Mouse (Mus musculus) liver, embryonic 16.5 days (tissue): ENCODE results near the gene Ecd. TPM values are rescaled to one million over a fixed set of nuclear protein-coding genes. Genes with fewer than 3 reads are reported as not detected.
A peak's percentile ranks its signal among the peaks of the same experiment; 100 is the strongest.

Source experiments
- ATAC-seq: fragments of 200-750 bp; cut with Nextera tagmentation; 2 replicates; pipeline ENCODE4 v1.8.0; 2017; ENCODE audit warnings: low read depth, mild to moderate bottlenecking, moderate number of reproducible peaks, moderate library complexity
- H3K27ac ChIP-seq: fragments of 300-500 bp; sonication (generic); 2 replicates; pipeline ENCODE4 v1.5.1; 2014; ENCODE audit warnings: mild to moderate bottlenecking, low read length
- H3K27me3 ChIP-seq: fragments of 300-500 bp; sonication (generic); 2 replicates; pipeline ENCODE4 v1.6.1; 2014; ENCODE audit warnings: low read depth, low read length, mixed read lengths; ENCODE audit not compliant: control insufficient read depth, insufficient read depth
- H3K36me3 ChIP-seq: fragments of 300-500 bp; sonication (generic); 2 replicates; pipeline ENCODE4 v1.6.1; 2014; ENCODE audit warnings: mild to moderate bottlenecking; ENCODE audit not compliant: control insufficient read depth, insufficient read depth
- H3K4me1 ChIP-seq: fragments of 300-500 bp; sonication (generic); 2 replicates; pipeline ENCODE4 v1.6.1; 2014; ENCODE audit warnings: low read depth, low read length, mixed read lengths; ENCODE audit not compliant: control insufficient read depth
- H3K4me2 ChIP-seq: fragments of 300-500 bp; sonication (generic); 2 replicates; pipeline ENCODE4 v1.6.1; 2014; ENCODE audit warnings: low read depth, low read length, mixed read lengths
- H3K4me3 ChIP-seq: fragments of 300-500 bp; sonication (generic); 2 replicates; pipeline ENCODE4 v1.5.1; 2014; ENCODE audit warnings: low read depth, mild to moderate bottlenecking, low read length
- H3K9ac ChIP-seq: fragments of 300-500 bp; sonication (generic); 2 replicates; pipeline ENCODE4 v1.6.1; 2014; ENCODE audit warnings: low read depth, low read length
- H3K9me3 ChIP-seq: fragments of 300-500 bp; sonication (generic); replicated peaks from 2 replicates; pipeline ENCODE4 v1.6.1; 2016; ENCODE audit warnings: low read length; ENCODE audit not compliant: control insufficient read depth
- WGBS: fragments of 180-500 bp; shearing (Covaris S2); extraction: QIAGEN DNeasy Blood & Tissue Kit; methylation state at CpG from one replicate; pipeline ENCODE4 v1.1.7; 2014; ENCODE audit not compliant: insufficient replicate concordance; 5-methylcytosine and 5-hydroxymethylcytosine counted together
- polyA plus RNA-seq: library from polyadenylated mRNA; unstranded; fragments of >200 nt; fragmentation: Nextera tagmentation; extraction: Ambion mirVana; gene quantifications from 2 replicates; pipeline ENCODE4 v1.2.1, GENCODE M21; 2015

Ecd gene
- polyA plus RNA-seq, 1 experiment from 2014 or later, result 24.8 TPM

DNA sequence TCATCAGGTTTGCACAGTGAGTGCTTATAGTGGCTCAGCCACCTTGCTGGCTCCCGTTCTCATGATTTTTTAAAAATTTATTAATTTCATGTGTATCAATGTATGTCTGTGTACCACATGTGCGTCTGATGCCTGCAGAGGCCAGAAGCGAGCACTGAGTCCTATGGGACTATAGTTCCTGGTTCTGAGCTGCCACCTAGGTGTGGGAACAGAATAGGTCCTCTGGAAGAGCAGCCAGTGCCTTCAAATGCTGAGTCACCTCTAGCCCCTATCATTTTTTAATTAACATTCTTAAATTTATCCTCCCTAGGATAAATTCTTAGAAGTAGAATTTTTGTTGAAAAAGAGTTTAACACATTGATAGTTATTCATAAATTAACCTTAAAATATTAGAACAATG is 50.3 kb downstream of the Ecd start:
- ATAC-seq, result no peak
- peaks cover 3% of the 10 kb centered on the region; the same call in 1 of the 2 replicates for H3K4me1 ChIP-seq
- no peaks in the 10 kb centered on the region for H3K9me3 ChIP-seq
- no peaks in the 10 kb centered on the region for H3K36me3 ChIP-seq
- 81% methylated on average over 3 of the region's 3 CpGs for WGBS
- no peak overlapping the region for H3K9ac ChIP-seq
- no peak overlapping the region for H3K27ac ChIP-seq
- H3K4me3 ChIP-seq, result no peak overlapping the region
- H3K27me3 ChIP-seq, result no peaks in the 10 kb centered on the region
- no peak overlapping the region for H3K4me2 ChIP-seq

GRCm38 (mm10) chr14:20294947-20295346 is 53.0 kb downstream of the Ecd start:
- 35% methylated on average over 8 of the region's 8 CpGs for WGBS
- H3K27me3 ChIP-seq, result no peaks in the 10 kb centered on the region
- H3K9ac ChIP-seq, result peak overlapping the region; percentile 58; the same call in 1 of the 2 replicates
- no peak overlapping the region for H3K27ac ChIP-seq
- ATAC-seq, result no peak
- H3K9me3 ChIP-seq, result no peaks in the 10 kb centered on the region
- peak overlapping the region; percentile 71 for H3K4me3 ChIP-seq
- H3K4me2 ChIP-seq, result peak overlapping the region; percentile 63
- H3K36me3 ChIP-seq, result no peaks in the 10 kb centered on the region
- H3K4me1 ChIP-seq, result peaks cover 3% of the 10 kb centered on the region

- Histone ChIP-seq H3K27me3 (no peaks in the 10 kb centered on the region), H3K9me3 (no peaks in the 10 kb centered on the region), H3K4me3 (peak within 1 kb of the TSS; percentile 71), H3K27ac (no peak within 1 kb of the TSS), H3K4me1 (peaks cover 3% of the 10 kb centered on the region), H3K9ac (peak within 1 kb of the TSS; percentile 58), H3K4me2 (peak within 1 kb of the TSS; percentile 63), H3K36me3 (no peaks in the 10 kb centered on the region)
- WGBS, result 21% methylated on average over 14 of the region's 14 CpGs
- peak; percentile 98 for ATAC-seq
Observed at GRCm38 (mm10) chr14:20294117-20294892, 53.6 kb downstream of the Ecd start, which contains the start of gene Nudt13. Nudt13 (plus strand) TSS chr14:20294697.

- Histone ChIP-seq H3K9me3 (no peaks in the 10 kb centered on the region), H3K27ac (no peak overlapping the region), H3K36me3 (no peaks in the 10 kb centered on the region), H3K4me1 (peaks cover 3% of the 10 kb centered on the region), H3K4me3 (no peak overlapping the region), H3K4me2 (no peak overlapping the region), H3K27me3 (no peaks in the 10 kb centered on the region), H3K9ac (no peak overlapping the region)
- WGBS, result 39% methylated on average over 4 of the region's 4 CpGs
- ATAC-seq, result 0 out of 2 replicates have a peak, but pooled peaks have one; percentile 7
Observed at GRCm38 (mm10) chr14:20291391-20291790, 56.5 kb downstream of the Ecd start.

Other genes starting within 250 kb of the Ecd start
- gene Saysd1, start 209.6 kb downstream of the Ecd start, polyA plus RNA-seq, result 4.0 and 4.4 TPM in 2 replicates
- gene Kcnk5, start 166.3 kb downstream of the Ecd start, polyA plus RNA-seq, result 4.7 and 5.1 TPM in 2 replicates
- 10.6 and 11.3 TPM in 2 replicates for gene Kcnk16, start 78.9 kb downstream of the Ecd start, polyA plus RNA-seq
- 5.0 and 5.1 TPM in 2 replicates for gene Nudt13, start 53.4 kb downstream of the Ecd start, polyA plus RNA-seq
- 7.1 and 8.8 TPM in 2 replicates for gene Fam149b, start within 50 bp of the Ecd start, polyA plus RNA-seq
- gene Dnajc9, start 40.8 kb upstream of the Ecd start, polyA plus RNA-seq, result 94.0 and 103 TPM in 2 replicates
- 40.4 and 47.2 TPM in 2 replicates for gene Mrps16, start 45.5 kb upstream of the Ecd start, polyA plus RNA-seq
- gene Cfap70, start 104.1 kb upstream of the Ecd start, polyA plus RNA-seq, result 0.09 TPM in 1 of 2 replicates, not detected in the other
- 40.3 and 40.6 TPM in 2 replicates for gene Anxa7, start 132.0 kb upstream of the Ecd start, polyA plus RNA-seq
- 0.42 and 0.55 TPM in 2 replicates for gene Mss51, start 148.8 kb upstream of the Ecd start, polyA plus RNA-seq
- gene Ppp3cb, start 198.5 kb upstream of the Ecd start, polyA plus RNA-seq, result 10.9 and 13.3 TPM in 2 replicates